Mouse (Mus musculus) liver, embryonic 14.5 days (tissue): ENCODE data around the gene Gm21830.

ENCODE experiments used
- CTCF ChIP-seq: IDR thresholded peaks from 2 replicates; pipeline ENCODE4 v1.5.1; 2016; ENCODE audit warnings: antibody characterized with exemption, low read depth, control low read depth
- EP300 ChIP-seq: IDR thresholded peaks from 2 replicates; pipeline ENCODE4 v1.6.1; 2016; ENCODE audit warnings: antibody characterized with exemption, low read depth

GRCm38 (mm10) chr2:67433081-67433480, 19.6 kb downstream of the Gm21830 start, which contains the start of gene Gm26727:
- TF ChIP-seq CTCF: no peak
- TF ChIP-seq EP300: no peak
